Comparison of ENCODE assay signal across 21 mouse cellular contexts in the genomic region with DNA sequence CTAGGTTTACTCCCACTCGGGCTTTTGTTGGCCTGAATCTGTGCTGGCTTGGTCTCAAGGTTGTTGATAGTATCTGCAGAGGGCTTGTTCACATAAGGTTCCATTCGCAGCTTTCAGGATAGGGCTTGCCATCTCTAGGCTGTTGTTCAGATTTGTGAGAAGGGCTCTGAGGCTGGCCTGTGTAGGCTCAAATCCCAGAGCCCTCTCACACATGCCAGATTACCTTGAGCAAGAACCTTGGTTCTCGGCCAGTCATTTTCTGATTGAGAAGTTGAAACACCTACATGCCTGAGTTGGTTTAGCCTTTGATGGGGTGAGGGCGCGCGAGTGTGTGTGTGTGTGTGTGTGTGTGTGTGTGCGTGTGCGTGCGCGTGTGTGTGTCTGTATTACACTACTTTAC. TPM values are rescaled to one million over a fixed set of nuclear protein-coding genes. Genes with fewer than 3 reads are reported as not detected.
DNase-seq lines count a peak whose midpoint lies in the region; ATAC-seq lines count a peak whose summit lies in the region.
"Had no signal": no experiment of that assay in that cellular context is flagged by ENCODE, and none has a peak within 500 bp of the region (broad histone marks: within the 10 kb centered on the region; RNA-seq: fewer than 3 reads in every experiment).

No protein-coding gene starts in this region.

- no peaks in the 10 kb centered on the region for H3K9me3 ChIP-seq in heart, embryonic 12.5 days (replicated peaks)
- H3K9me3 ChIP-seq in heart, embryonic 11.5 days (replicated peaks; ENCODE audit: control insufficient read depth, low read length) = no peaks in the 10 kb centered on the region
- H3K9me3 ChIP-seq in midbrain, embryonic 10.5 days (replicated peaks) = no peaks in the 10 kb centered on the region
- H3K9me3 ChIP-seq: liver, embryonic 12.5 days; lung, embryonic 15.5 days; neural tube, embryonic 13.5 days had no signal

- no peak overlapping the region for H3K4me2 ChIP-seq in heart, embryonic 12.5 days
- H3K4me2 ChIP-seq in heart, embryonic 11.5 days = no peak overlapping the region
- H3K4me2 ChIP-seq: hindbrain, embryonic 14.5 days; liver, embryonic 12.5 days; lung, embryonic 15.5 days; midbrain, embryonic 11.5 days; neural tube, embryonic 13.5 days had no signal

- peaks cover 59% of the 10 kb centered on the region for H3K4me1 ChIP-seq in heart, embryonic 12.5 days (replicated peaks)
- H3K4me1 ChIP-seq in heart, embryonic 11.5 days (ENCODE audit: control insufficient read depth, insufficient read depth, low read length) = peaks cover 40% of the 10 kb centered on the region
- no peaks in the 10 kb centered on the region for H3K4me1 ChIP-seq in midbrain, embryonic 10.5 days
- H3K4me1 ChIP-seq: liver, embryonic 12.5 days; neural tube, embryonic 13.5 days had no signal

- H3K4me3 ChIP-seq in heart, embryonic 12.5 days = no peak overlapping the region
- H3K4me3 ChIP-seq in heart, embryonic 11.5 days (ENCODE audit: low read depth, low read length) = no peak overlapping the region
- H3K4me3 ChIP-seq in midbrain, embryonic 10.5 days = no peak overlapping the region
- H3K4me3 ChIP-seq: left cerebral cortex, adult 2 months; liver, embryonic 12.5 days; lung, embryonic 15.5 days; neural tube, embryonic 13.5 days had no signal

- no peaks in the 10 kb centered on the region for H3K36me3 ChIP-seq in heart, embryonic 12.5 days
- no peaks in the 10 kb centered on the region for H3K36me3 ChIP-seq in heart, embryonic 11.5 days (ENCODE audit: control insufficient read depth, insufficient read depth, low read length)
- peaks cover 4% of the 10 kb centered on the region; the same call in 1 of the 2 replicates for H3K36me3 ChIP-seq in midbrain, embryonic 10.5 days
- H3K36me3 ChIP-seq: lung, embryonic 15.5 days; neural tube, embryonic 13.5 days had no signal

- peak; percentile 79 for DNase-seq in testis, postnatal 14 days (ENCODE audit: low spot score)
- DNase-seq in testis, postnatal 10 days (ENCODE audit: low spot score) = no peak
- peak; percentile 44 to 59 for DNase-seq in adrenal gland, postnatal 36 days
- DNase-seq in natural killer cell, adult 2 months (ENCODE audit: low spot score in 2 of 2) = no peak
- DNase-seq in midbrain, embryonic 10.5 days (ENCODE audit: low spot score) = no peak
- DNase-seq: cerebellum, adult 11-12 months; cerebellum, postnatal 25 days; heart, postnatal 10 days; kidney, postnatal 36 days; thymus, postnatal 14 days had no signal

- no peak for ATAC-seq in heart, embryonic 12.5 days (ENCODE audit: insufficient number of reproducible peaks, low FRiP score)
- ATAC-seq in heart, embryonic 11.5 days (replicated peaks; ENCODE audit: insufficient number of reproducible peaks, low FRiP score, low TSS enrichment) = no peak
- ATAC-seq: intestine, embryonic 16.5 days; liver, embryonic 12.5 days had no signal

- no peaks in the 10 kb centered on the region for H3K27me3 ChIP-seq in heart, embryonic 12.5 days (replicated peaks)
- no peaks in the 10 kb centered on the region for H3K27me3 ChIP-seq in heart, embryonic 11.5 days (ENCODE audit: control insufficient read depth, insufficient read depth, low read length)
- H3K27me3 ChIP-seq in midbrain, embryonic 10.5 days (ENCODE audit: low read depth, poor library complexity, severe bottlenecking) = no peaks in the 10 kb centered on the region
- H3K27me3 ChIP-seq: liver, embryonic 12.5 days; lung, embryonic 15.5 days; neural tube, embryonic 13.5 days had no signal

- 0 out of 2 replicates have a peak overlapping the region, but pooled peaks have one; percentile 17 for H3K27ac ChIP-seq in heart, embryonic 12.5 days (ENCODE audit: poor library complexity, severe bottlenecking)
- no peak overlapping the region for H3K27ac ChIP-seq in heart, embryonic 11.5 days (ENCODE audit: low read depth, low read length)
- H3K27ac ChIP-seq in midbrain, embryonic 10.5 days (replicated peaks) = no peak overlapping the region
- H3K27ac ChIP-seq: hindbrain, embryonic 14.5 days; left cerebral cortex, adult 2 months; liver, embryonic 12.5 days; macrophage; neural tube, embryonic 13.5 days had no signal

- WGBS in heart, embryonic 12.5 days = 79% methylated on average over 10 of the region's 10 CpGs
- 86% methylated on average over 10 of the region's 10 CpGs for WGBS in heart, embryonic 11.5 days (ENCODE audit: insufficient replicate concordance)
- WGBS in midbrain, embryonic 10.5 days = 93% methylated on average over 10 of the region's 10 CpGs

- no peak overlapping the region for H3K9ac ChIP-seq in heart, embryonic 12.5 days
- no peak overlapping the region for H3K9ac ChIP-seq in heart, embryonic 11.5 days (ENCODE audit: low read depth, low read length)
- H3K9ac ChIP-seq: hindbrain, embryonic 14.5 days; liver, embryonic 12.5 days; lung, embryonic 15.5 days; neural tube, embryonic 13.5 days had no signal

RNA-seq across cellular contexts. Expression of gene Smco4, which starts 29.1 kb away (rescaled TPM):
- 0.91 and 1.9 TPM in 2 replicates for polyA plus RNA-seq in heart, embryonic 12.5 days (2016; fragmentation: Nextera tagmentation; extraction: Ambion mirVana)
- polyA plus RNA-seq in heart, embryonic 11.5 days (2014; fragmentation: Nextera tagmentation; extraction: Ambion mirVana) = 2.2 and 3.4 TPM in 2 replicates
- total RNA-seq in adrenal gland, postnatal 36 days (2021) = 10 to 100 TPM; 29.0 to 35.2 TPM
- 1.3 and 2.2 TPM in 2 replicates for polyA plus RNA-seq in midbrain, embryonic 10.5 days (2016; fragmentation: Nextera tagmentation; extraction: Ambion mirVana)
- total RNA-seq: MEL had no signal

Comparison
In these comparisons a context has a peak if more than half of its experiments do, and no peak if none do; other contexts are left out.
1. DNase-seq: peak in testis, postnatal 14 days (single experiment) and adrenal gland, postnatal 36 days (2 of 2); none in testis, postnatal 10 days (single experiment), natural killer cell, adult 2 months (0 of 2) and midbrain, embryonic 10.5 days (single experiment).